Mouse (Mus musculus): Measurements from ENCODE around the gene Abcc4.
"Not testable (repeated sequence)": the region's sequence is repeated elsewhere in the genome, so short reads cannot be mapped to it uniquely, and the experiment has no call there.

Gene Abcc4

GRCm38 (mm10) chr14:118651704-118652439 is 54.1 kb downstream of the Abcc4 start:
- no peak for ATAC-seq (ENCODE audit: insufficient number of reproducible peaks, low FRiP score, low TSS enrichment)

DNA sequence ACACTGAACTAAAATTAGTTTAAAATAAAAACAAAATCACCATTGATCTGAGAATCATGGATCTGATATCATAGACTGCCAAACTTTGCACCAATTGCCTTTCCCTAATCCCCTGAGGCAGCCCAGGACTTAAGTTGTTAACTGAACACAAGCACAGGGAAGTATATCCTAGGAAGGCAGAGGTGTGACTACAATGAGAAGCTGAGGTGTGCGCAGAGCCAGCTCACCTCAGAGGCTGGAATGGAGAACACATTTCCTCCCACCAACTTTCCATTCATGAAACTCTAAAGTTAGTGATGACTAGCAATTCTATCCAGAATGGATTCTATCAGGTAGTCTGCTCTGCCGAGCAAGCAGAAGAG is 56.1 kb downstream of the Abcc4 start:
- no peak for ATAC-seq (ENCODE audit: insufficient number of reproducible peaks, low FRiP score, low TSS enrichment)

- no peak for ATAC-seq (ENCODE audit: insufficient number of reproducible peaks, low FRiP score, low TSS enrichment)
Measured at GRCm38 (mm10) chr14:118649199-118649894, 56.7 kb downstream of the Abcc4 start.

DNA sequence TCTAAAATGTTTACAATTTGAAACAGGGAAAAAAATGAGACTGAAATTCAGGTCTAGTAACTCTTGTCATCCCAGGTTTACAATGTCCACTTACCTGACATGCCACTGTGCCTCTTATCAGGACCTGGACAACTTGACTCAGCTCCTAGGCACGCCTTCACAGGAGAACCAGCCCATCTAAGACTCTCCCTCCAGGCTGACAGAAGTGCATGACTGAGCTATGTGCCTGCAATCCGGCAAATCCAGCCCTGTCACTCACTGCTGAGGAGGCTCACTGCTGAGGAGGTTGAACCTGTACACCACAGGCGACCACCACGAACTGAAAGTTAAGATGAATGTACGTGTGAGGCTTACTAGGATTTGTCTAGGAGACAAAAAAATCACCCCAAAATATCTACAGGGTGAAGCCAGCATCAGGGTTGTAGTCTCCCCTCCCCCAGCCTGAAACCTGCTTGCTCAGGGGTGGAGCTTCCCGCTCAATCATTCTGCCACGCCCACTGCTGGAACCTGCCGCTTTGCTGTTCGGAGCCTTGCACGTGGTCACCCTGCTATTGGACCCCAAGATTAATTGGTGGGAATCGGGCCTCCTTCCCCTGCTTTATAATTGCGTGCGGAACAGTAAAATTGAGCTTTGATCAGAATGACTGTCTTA is 63.0 kb downstream of the Abcc4 start:
- not testable (repeated sequence) for ATAC-seq (ENCODE audit: insufficient number of reproducible peaks, low FRiP score, low TSS enrichment)

DNA sequence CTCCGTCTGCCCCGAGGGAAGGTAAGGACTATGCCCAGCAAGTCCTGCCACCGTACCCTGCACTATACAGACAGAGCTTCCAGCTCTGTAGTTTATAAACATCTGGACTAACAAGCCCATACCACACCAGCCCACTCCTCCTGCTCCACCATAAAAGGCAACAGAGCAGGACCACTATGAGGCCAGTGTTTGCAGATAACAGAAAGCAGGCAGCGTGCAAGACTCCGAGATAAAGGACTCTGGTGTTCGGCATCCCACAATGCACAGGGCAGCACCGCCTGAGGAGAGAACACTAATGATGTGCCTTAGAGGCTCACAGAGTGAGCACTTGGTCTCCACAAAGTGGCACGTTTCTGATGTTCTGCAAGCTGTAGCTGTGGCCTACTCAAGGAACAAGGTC is 63.9 kb downstream of the Abcc4 start:
- no peak for ATAC-seq (ENCODE audit: insufficient number of reproducible peaks, low FRiP score, low TSS enrichment)

DNA sequence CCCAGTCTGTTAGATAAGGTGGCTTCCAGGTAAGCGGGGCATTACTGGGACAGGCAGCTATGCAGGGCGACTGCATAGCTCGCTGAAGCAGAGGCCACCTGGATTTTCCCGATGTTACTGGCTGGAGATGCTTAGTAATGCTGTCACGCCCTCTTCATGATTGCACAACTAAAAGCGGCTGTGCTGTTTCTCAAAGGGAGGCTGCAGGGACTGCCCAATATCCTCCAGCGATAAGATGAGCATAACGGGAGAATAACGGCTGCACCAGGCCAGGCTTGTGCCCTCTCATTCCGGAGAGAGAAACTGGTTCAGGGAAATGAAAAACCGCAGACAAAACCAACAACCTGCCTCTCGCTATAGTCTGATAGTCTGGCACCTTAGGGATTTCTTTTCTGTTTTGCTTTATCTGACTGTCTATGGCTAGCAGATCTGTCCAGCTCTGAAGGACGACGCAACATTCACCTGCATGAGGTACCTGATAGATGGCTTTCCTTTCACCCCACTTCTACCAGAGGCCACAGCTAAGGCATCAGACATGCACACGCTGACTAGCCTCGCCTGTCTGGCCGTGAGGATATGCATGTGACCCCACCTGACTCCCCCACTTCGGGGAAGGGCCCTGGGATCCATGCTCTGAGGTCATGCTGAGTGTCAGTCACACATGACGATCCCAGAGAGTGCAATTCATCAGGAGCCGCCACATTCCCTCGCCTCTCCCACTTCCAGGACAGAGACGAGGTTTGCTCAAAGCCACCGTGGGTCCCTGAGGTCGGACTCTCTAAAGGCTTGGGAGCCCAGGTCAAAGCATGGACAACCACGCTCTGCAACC is 67.4 kb downstream of the Abcc4 start:
- ATAC-seq (ENCODE audit: insufficient number of reproducible peaks, low FRiP score, low TSS enrichment): no peak

DNA sequence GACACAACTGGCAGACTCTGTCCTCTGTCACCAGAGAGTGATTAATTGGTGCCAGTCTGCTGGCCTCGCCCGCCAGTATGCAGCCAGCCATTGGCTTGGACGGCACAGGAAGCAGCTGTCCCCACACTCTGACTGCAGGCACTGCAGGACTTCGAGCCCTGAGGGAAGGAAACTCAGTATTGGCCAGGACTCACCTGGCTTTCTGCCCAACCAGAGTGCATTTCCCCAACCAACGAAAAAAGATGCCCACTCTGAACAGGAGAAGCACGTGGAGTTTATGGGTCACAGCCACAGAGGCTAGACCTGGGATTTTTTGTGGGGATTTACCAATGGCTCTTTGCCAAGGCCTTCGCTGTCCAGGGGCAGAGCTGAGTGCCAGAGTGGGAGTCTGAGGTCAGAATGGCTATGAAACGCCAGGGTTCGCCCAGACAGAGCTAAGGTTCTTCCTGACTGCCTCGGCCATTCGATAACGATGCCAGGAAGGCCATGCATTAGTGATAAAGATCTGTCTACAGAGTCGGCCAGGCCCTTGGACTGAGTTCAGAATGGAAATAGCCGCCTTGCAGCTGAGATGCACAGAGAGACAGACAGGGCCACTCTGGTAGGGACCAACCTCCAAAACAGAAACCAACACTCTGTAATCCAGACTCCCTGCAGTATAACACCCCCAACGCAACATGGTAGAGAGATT is 70.4 kb downstream of the Abcc4 start:
- peak; percentile 68 for ATAC-seq (ENCODE audit: insufficient number of reproducible peaks, low FRiP score, low TSS enrichment)

GRCm38 (mm10) chr14:118629649-118630048 is 76.4 kb downstream of the Abcc4 start:
- ATAC-seq (ENCODE audit: insufficient number of reproducible peaks, low FRiP score, low TSS enrichment): no peak

- no peak for ATAC-seq (ENCODE audit: insufficient number of reproducible peaks, low FRiP score, low TSS enrichment)
Measured at GRCm38 (mm10) chr14:118621449-118621789, 84.6 kb downstream of the Abcc4 start.

DNA sequence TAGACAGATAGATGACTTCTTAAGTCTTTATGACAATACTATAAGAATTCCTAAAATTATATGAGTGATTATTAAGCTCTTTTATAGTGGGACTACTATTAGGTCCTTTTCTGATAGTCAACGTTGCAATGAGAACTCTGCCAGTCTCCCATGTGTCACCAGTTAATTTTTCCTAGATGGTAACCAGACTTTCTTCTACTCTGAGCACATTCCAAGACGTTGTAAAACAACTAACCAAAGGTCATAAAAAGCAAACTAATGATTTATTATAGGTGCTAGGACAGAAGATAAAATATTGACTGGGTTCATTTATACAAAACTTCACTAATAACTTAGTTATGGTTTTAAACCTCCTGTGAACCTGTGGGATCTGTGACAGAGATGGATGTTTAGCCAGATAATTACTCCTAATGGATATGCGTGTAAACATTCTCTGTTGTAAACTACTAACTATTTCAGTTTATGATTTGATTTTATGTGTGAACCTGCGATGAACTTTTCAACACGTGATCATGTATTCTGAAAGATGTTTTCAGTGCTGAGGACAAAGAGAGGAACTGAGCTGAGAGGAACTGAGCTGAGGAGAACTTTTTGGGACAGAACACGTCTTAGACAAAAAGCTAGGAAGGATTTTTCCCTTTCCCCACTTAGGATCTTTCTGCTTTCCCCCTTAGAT is 85.1 kb downstream of the Abcc4 start:
- ATAC-seq (ENCODE audit: insufficient number of reproducible peaks, low FRiP score, low TSS enrichment): no peak

DNA sequence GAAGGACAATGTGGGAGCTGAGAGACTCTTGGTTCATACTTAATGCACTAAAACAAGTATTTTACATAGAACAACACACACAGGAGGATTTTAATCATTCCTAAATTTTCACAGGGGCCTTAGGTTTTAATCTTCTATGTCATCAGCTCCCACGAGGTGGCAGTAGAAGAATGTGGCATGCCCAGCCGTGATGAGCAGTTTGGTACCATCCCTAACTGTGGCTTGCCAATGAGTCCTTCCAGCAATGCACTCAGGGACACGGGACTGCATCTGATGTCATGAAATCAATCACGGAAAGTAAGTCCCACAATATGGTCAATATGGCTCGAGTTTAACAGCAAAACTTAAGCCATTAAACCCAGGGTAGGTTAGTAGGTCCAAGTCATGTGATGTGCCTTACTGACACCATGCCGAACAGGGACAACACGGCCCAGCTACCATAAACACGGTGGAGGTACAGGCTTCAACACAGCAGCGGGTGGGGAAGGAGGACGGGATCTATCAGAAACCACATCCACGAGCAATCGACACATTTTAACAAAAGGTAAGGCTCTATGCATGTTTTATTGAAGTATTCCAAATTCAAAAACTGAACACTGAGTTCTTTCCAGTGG is 89.2 kb downstream of the Abcc4 start:
- ATAC-seq (ENCODE audit: insufficient number of reproducible peaks, low FRiP score, low TSS enrichment): peak; percentile 57

DNA sequence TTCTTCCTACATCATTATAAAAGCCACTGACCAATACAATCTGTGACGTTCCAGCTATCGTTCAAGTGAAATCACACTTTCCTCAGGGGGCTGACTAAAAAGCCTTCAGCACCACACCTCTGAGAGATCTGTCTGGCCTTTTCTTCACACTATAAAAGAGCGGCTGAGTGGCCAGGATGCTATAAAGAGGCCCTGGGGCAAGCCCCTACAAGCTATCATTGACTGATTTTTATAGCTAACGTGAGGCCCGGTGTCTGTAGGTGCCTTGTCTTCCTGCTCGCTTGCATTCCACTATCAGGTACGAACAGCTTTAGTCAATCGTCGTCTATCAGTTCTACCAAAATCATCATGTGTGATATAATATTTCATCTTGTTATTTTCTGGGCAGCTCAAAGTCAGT is 92.3 kb downstream of the Abcc4 start:
- no peak for ATAC-seq (ENCODE audit: insufficient number of reproducible peaks, low FRiP score, low TSS enrichment)

DNA sequence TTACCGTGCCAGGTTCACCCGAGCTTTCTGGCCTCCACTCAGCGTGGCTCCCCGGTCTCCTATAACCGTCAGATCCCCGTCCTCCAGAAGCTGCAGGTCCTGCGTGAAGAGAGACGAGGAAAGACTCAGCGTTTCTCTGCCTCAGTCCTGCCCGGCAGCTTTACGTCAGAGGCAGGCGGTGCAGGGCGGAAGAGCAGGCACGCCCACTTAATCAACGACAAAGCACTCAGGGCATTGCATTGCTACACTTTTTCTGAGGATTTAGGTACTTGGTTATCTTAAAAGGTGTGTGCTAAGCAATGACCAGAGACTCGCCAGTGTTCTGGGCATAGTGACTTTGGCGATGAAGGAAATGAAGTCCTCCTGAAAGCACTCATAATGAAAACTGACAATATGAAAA is 94.3 kb downstream of the Abcc4 start:
- no peak for ATAC-seq (ENCODE audit: insufficient number of reproducible peaks, low FRiP score, low TSS enrichment)

- no peak for ATAC-seq (ENCODE audit: insufficient number of reproducible peaks, low FRiP score, low TSS enrichment)
Measured at GRCm38 (mm10) chr14:118610786-118611185, 95.2 kb downstream of the Abcc4 start.

DNA sequence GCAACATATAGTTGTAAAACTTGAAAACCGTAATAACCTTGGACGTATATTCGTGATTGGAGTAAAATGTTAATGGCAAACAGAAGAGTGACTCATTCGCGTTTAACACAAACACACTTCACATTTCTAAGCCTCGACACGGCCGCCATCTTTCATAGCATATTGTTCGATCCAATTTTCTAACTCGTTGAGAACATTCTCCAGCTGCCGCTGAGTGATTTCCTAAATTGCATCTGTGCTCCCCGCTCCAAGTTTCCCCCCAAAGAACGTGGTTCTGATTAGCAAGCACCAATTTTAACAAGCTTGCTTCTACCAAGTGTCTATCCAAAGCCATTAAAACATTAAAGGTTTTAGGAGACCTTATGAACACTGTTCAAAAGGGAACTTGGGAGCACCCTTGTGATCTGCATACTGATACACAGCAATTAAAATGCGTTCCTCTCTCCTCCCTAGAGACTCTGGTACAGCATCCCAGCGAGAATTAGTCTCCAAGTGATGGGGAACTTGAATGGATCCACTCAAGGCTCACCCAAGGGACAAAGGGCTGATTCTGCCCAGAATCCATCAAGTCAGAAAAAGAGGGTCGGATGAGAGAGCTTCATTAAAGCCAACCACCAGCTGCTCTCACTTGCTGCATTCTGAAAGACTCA is 97.1 kb downstream of the Abcc4 start:
- ATAC-seq (ENCODE audit: insufficient number of reproducible peaks, low FRiP score, low TSS enrichment): no peak

GRCm38 (mm10) chr14:118608317-118608716 is 97.7 kb downstream of the Abcc4 start:
- no peak for ATAC-seq (ENCODE audit: insufficient number of reproducible peaks, low FRiP score, low TSS enrichment)

GRCm38 (mm10) chr14:118606476-118606875 is 99.5 kb downstream of the Abcc4 start:
- no peak for ATAC-seq (ENCODE audit: insufficient number of reproducible peaks, low FRiP score, low TSS enrichment)

- no peak for ATAC-seq (ENCODE audit: insufficient number of reproducible peaks, low FRiP score, low TSS enrichment)
Measured at GRCm38 (mm10) chr14:118604903-118605302, 101.1 kb downstream of the Abcc4 start.

- ATAC-seq (ENCODE audit: insufficient number of reproducible peaks, low FRiP score, low TSS enrichment): no peak
Measured at GRCm38 (mm10) chr14:118602031-118602430, 104.0 kb downstream of the Abcc4 start.

Measured in cerebellum, adult (tissue).